Mouse (Mus musculus): ENCODE results near the gene Gm28635. TPM values are rescaled to one million over a fixed set of nuclear protein-coding genes. Genes with fewer than 3 reads are reported as not detected.
"Not testable (repeated sequence)": the region's sequence is repeated elsewhere in the genome, so short reads cannot be mapped to it uniquely, and the experiment has no call there.

Gm28635 gene
- polyA plus RNA-seq, 1 experiment, result not detected

DNA sequence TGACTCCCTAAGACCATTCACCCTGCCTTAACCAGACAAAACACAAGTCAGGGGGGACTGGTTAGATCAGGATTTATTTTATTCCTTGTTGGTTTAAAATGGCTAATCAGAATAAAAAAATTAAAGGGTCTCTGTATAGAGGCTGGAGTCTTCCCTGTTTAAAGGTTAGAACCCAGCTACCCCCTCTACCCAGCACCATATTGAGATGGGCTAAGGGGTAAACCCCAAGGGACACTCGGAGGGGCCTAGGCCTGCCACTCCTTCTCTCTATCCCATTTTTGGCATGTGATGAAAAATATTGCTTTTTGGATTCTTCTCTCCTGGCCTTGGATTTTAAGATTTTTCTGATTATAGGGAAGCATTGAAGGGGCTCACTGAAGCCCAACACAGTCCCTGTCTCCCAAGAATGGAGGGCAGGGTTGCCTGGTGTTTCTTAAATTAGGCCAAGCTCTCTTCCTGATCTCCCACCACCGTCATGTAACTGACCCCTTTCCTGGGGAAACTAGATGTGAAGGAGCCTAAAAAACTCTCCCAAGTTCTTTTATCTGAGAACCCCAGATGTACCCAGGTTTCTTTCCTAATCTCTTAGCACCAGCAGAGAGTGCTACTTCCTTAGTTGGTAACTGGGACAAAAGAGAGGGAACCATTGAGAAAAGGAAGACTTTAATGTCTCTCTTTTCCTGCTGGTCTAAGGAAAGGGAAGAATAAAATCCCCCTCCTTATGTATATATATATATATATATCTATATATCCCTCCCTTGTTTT is 10.4 kb upstream of the Gm28635 start:
- DNase-seq (ENCODE audit: low read depth), result no peak

DNA sequence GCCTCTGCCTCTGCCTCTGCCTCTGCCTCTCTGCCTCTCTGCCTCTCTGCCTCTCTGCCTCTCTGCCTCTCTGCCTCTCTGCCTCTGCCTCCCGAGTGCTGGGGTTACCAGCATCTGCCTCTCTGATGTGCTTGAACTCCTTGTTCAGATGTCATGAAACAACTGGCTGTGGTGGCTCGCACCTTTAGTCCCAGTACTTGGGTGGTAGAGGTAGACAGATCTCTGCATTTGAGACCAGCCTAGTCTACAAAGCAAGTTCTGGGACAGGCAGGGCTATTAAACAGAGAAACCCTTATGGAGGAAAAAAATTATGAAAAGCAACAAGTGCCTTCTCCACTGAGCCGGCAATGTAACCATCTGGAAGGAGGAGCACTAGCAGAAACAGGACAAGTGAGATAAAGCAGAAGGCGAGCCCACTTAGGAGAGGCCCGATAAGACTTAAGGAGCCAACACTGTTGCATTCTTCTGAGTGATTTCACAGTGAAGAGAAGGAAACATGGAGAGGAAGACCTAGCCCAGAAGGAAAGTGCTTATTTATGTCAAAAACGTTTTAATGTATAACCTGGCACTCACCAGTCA is 4.9 kb upstream of the Gm28635 start:
- no peak for DNase-seq (ENCODE audit: low read depth)

DNA sequence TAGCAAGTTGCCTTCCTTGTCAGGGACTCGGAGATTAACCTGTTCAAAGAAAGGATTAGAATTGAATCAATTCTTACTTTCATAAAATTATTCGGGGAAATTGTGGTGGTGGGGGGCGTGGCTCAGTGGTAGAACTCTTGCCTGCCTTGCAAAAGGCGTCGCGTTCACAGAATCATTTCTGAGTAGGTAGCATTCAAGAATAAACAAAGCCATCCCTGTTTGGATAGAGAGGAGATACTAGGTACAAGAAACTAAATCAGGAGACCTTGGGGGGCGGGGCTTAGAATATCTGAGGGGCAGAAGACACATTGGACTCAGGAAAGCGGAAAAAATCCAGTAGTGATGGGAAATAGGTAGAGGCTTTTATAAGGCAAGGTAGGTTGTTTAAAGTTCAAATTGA is 1.2 kb upstream of the Gm28635 start, which contains the start of gene Tmx2:
Gene Tmx2, minus strand, starts transcription at position 125 of the 400 bp plus-strand sequence.
- DNase-seq (ENCODE audit: low read depth), result no peak

DNA sequence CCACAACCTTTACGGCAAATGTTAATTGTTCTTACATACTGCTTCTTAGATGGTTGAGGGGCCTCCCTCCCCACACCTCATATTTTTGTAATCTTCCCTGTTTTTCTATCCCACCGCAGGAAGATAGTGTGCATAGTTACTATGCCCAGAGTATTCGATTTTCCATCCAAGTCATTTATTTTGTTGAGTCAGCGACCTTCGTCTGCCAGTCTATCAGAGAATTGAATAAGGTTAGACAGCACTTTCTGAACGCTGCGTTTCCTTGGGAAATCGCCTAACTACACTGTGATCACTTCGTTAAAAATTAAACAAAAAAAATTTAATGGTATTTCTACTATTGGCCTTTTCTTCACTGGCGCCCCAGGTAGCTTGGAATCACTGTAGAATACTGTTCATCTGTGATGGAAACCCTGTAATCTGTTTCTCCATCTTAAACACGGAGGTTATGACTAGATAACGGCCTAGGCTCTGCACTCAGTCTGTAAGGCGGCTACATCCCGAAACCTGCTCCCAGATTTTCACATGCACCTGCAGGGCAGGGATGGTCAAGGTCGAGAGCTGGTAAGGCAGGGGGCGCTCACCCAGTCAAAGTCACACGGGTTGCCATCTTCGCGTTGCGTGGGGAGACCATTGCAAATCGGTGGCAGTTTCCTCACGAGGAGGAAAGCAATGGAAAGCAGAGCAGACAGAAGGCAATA is 422 bp downstream of the Gm28635 start:
- DNase-seq (ENCODE audit: low read depth), result no peak

DNA sequence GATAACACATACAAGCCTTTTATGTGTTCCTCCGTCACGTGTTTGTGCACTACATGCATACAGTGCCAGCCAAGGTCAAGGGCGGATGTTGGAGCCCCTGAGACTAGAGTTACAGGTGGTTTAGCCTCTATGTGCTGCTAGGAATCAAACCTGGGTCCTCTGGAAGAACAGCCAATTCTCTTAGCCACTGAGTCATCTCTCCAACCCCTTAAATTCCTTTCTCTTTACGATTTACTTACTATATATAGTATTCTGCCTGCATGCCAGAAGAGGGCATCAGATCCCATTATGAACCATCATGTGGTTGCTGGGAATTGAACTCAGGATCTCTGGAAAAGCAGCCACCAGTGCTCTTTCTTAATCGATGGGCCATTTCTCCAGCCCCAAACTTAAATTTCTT is 6.3 kb downstream of the Gm28635 start:
- DNase-seq (ENCODE audit: low read depth), result not testable (repeated sequence)

DNA sequence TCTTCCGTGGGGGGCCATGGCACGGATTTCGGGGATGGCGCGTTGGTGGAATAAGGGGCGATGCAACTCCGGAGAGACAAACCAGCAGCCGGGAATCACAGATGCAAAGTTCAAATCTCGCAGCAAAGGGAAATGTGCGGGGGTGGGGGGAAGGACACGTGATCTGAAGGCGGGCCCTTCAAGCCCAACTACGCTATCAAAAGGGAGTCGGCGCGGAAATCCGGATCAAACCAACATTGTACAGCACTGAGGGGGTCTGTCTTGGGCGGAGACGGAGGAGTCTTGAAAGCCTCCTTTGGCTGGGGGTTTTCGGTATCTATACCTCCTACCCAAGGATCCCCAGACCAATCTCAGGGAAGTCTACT is 7.3 kb downstream of the Gm28635 start, which contains the start of gene Selenoh:
Gene Selenoh, minus strand, starts transcription at position 202 of the 365 bp plus-strand sequence.
- no peak for DNase-seq (ENCODE audit: low read depth)

DNA sequence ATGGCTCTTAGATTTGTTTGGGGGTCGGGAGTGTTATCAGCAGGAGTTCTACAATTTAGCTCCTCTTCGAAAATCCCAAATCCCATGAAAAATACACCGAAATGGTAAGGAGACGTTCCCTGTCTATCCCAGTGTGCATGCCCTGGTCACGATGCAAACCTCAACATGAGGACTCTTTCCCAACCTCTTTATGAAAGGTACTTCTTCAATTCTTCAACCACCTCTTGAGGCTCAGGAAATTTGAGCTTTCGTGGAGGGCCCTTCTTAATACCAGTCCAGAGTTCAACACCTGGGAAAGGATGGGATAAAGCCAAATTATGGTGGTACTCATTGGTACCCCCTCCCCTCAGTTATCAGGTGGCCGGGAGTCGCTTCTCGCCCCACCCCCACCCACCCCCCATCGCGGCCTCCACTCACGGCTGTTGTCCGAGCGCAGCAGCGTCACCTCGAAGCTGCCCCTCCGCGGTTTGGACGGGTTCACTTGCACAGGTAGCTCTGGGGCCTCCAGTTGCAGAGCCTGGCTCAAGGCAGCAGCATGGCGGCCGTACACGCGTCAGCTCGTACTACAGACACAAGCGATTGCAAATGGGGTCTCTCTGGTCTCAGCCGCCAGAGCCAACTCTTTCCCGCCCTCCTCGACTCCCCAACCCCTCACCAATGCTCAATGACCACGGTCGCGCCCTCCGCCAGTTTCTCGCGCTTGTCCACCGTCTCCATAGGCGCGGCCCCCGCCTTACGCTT is 7.8 kb downstream of the Gm28635 start:
- no peak for DNase-seq (ENCODE audit: low read depth)

DNA sequence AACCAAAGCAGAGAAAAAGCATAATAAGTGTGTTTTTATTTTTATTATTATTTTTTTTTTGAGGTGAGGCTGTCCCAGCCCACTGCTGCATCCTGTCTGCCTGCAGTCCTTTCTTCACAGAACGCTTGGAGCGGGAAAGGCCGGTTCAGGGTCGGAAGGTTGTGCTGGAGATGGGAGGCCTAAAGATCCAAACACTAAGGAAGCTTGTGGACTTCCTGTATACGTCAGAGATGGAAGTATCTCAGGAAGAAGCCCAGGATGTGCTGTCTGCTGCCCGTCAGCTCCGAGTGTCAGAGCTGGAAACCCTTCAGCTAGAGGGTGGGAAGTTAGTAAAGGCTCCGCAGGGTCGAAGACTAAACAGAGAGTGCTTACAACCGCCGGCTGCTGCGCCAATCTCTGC is 11.8 kb downstream of the Gm28635 start:
- no peak for DNase-seq (ENCODE audit: low read depth)

DNA sequence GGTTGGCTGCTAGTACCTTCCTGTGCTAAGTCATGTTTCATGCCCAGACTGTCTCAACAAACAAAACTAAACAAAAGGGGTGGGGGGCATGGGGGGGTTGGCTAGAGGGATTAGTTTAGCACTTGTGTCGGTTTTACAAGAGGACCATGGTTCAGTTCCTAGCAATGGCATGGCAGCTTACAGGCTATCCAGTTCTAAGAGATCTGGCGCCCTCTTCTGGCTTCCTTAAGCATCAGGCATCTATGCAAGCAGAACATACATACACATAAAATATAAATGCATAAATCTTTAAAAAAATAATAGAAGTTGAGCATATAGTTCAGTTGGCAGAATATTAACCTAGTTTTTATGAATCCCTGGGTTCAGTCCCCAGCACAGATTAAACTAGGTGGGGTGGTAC is 15.0 kb downstream of the Gm28635 start:
- no peak for DNase-seq (ENCODE audit: low read depth)

DNA sequence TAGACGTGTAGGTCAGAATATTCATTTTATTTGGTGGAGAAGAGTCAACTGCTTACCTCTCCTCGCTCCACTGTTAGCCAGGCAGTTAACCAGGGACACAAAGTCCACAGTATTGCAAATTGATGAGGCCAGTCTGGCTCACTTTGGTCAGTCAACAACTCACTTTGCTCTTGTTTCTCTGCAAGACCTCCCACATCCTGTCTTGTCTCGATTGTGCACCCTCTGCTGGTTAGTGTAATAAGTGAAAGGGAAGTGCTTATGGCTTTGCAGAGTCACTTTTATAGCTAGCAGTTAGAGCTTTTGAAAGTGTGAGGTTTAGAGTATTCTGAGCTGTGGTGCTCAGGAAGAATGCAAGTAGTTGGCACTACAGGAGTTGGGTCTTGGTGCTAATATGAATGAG is 17.6 kb downstream of the Gm28635 start:
- DNase-seq (ENCODE audit: low read depth), result no peak

DNA sequence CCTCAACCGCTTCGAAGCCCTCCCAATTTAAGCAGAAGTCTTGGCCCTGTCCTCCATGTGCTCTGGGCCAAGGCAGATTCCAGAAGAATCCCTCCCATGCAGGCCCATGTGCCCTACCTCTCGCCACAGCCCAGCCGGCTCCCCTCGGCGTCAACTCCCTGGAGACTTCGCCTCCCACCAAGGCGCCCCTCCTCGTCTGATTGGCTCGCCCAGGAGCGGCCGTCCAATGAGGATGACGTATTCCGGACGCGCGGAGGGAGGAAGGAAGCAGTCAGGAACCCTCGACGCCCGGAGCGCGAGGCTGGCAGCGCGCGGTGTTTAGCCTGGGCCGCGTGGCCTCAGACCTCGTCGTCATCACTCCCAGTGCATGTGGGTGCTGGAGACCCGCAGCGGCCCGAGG is 19.0 kb downstream of the Gm28635 start, which contains the start of gene Btbd18:
Gene Btbd18, plus strand, starts transcription at position 274 of the 400 bp plus-strand sequence.
- DNase-seq (ENCODE audit: low read depth), result no peak

DNA sequence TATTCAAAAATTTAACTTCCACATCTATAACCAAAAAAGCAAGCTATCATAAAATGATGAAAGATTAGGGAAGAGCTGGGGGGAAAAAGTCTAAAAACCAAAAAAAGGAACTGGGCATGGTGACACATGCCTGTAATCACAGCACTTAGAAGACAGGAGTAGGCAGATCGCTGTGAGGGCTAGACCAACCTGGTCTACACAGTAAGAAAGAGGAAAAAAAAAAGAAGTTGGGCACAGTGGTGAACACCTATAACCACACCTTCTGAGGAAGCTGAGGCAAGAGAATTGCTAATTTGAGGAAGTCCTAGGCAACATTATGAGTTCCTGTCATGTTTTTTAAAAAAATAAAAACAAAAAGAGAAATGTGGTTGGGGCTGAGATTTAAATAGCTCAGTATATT is 22.0 kb downstream of the Gm28635 start:
- no peak for DNase-seq (ENCODE audit: low read depth)

DNA sequence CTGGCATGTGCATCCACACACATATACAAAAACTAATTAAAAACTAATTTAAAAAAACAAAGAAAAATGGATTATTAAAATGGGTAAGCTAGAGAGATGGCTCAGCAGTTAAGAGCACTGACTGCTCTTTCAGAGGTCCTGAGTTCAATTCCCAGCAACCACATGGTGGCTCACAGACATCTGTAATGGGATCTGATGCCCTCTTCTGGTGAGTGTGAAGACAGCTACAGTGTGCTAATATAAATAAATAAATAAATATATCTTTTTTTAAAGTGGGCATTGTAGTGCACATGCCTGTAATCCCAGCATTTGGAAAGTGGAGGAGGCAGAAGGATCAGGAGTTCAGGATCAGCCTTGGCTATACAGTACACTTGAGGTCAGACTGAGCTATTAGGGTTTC is 24.5 kb downstream of the Gm28635 start:
- DNase-seq (ENCODE audit: low read depth), result no peak

DNA sequence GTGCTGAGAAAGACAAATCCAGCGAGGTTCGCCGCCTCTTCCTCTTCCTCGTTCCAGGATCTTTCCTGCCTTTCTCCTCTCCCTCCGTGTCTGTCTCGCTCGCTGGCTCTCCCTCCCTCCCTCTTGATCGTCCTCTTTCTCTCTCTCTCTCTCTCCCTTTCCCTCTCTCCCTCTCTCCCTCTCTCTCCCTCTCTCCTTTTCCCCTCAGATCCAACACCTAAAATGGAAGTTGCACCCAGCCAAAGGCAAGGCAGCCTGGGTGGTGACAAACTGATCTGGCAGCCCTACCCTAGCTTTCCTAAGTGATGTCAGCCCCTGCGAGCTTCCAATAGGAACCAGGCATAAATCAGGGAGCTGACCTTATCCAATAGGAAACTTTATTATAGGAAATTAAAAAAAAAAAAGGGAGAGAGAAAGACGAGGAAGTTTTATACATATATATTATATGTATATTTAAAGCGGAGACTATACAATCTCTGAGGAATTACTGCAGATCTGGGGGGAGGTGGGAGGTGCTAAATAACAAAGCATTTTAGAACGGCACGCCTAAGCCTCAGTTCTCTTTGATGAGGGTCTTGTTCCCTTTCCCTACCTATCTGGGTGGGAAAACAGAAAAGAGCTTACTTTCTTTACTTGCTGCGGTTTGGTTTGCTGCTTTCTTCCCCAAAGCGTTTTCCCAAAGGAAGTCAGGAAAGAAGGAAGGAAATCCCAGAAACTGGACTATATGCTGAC is 27.2 kb downstream of the Gm28635 start, which contains the start of gene Ctnnd1:
Gene Ctnnd1, minus strand, starts transcription at position 302 of the 732 bp plus-strand sequence.
- no peak for DNase-seq (ENCODE audit: low read depth)

DNA sequence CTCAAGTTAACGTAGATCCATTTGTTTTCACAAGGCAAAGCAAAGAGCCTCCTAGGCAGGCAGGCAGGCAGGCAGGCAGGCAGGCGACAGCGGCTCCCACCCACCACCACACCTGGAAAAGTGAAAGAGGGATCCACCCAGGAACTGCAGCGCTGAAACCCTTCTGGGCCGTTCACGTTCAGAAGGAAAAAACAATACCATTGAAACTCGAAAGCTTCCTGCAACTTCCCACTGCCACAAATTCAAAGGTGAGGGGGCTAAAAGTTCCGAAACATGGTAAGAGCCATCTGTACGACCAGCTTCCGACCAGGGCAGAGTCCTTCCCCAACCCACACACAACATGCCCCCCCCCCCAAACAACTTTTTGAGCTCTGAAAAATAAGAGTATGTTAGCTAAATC is 28.2 kb downstream of the Gm28635 start:
- DNase-seq (ENCODE audit: low read depth), result no peak

DNA sequence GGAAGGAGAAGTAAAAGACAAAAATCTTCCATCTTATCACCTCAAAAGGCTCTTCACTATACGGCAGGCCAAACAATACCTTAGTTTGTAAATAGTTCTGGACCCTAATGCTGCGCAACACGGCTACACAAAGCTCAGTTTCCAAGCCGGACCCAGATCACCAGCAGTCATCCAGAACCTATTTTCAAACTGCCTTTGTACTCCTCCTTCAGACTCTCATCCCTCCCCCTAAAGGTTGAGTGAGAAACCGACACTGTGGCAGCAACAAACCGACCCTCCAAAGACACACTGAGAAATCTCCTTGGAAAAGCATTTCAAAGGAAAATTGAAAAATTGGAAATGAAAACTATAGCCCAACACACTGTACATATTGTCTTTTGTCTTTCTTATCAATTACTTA is 29.5 kb downstream of the Gm28635 start:
- no peak for DNase-seq (ENCODE audit: low read depth)

DNA sequence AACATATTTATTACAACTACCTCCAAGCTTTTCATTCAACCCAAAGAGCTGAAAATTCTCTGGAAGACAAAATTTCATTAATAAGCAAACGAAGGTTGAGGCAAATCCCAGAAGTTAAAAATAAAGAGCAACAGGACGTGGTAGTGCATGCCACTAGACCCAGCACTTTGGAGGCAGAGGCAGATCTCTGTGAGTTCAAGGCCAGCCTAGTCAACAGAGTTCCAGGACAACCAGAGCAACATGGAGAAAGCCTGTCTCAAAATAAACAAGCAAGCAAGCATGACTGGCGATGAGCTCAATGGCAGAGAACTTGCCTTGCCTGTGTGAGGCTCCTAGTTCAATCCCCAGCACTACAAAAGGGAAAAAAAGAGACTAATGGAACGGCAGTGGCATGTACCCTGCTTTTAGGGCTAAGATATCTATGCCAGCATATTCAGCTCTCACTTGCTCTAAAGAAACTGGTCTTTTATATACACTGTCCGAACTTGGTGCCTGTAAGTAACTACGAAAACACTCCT is 30.7 kb downstream of the Gm28635 start:
- no peak for DNase-seq (ENCODE audit: low read depth)

DNA sequence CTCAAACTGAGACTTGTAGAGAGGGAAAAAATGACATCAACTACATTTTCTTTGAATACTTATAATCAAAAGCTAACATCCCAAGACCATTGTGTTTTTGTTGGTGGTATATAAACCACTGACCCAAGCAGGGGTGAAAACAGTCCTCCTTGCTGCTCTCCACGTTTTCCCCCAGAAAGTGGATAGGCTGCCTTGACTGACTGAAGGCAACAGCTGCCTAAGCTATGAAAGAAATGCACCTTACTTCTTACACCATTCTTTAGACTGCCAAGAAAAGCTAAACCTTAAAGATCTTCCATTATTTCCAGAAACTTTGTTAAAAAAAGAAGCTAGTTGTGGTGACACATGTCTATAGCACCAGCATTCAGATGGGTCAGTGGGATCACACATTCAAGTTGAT is 31.7 kb downstream of the Gm28635 start:
- DNase-seq (ENCODE audit: low read depth), result no peak

DNA sequence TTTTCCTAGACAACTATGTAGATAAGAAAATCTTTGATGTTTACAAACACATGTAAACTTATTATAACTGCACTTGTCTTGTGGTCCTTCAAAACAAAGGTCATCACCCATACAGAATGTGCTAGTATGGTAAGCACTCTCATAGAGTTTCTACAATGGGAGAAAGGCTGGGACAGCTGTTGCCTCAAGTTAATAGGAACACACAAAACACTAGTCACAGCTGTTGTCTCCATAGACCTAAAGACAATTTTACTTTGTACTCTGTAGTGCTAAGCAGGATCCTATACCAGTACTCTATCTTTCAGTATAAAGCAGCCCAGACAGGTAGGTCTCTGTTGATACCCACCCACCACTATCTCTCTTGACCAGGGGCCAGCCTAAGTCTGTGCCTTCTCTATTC is 37.0 kb downstream of the Gm28635 start:
- no peak for DNase-seq (ENCODE audit: low read depth)

DNA sequence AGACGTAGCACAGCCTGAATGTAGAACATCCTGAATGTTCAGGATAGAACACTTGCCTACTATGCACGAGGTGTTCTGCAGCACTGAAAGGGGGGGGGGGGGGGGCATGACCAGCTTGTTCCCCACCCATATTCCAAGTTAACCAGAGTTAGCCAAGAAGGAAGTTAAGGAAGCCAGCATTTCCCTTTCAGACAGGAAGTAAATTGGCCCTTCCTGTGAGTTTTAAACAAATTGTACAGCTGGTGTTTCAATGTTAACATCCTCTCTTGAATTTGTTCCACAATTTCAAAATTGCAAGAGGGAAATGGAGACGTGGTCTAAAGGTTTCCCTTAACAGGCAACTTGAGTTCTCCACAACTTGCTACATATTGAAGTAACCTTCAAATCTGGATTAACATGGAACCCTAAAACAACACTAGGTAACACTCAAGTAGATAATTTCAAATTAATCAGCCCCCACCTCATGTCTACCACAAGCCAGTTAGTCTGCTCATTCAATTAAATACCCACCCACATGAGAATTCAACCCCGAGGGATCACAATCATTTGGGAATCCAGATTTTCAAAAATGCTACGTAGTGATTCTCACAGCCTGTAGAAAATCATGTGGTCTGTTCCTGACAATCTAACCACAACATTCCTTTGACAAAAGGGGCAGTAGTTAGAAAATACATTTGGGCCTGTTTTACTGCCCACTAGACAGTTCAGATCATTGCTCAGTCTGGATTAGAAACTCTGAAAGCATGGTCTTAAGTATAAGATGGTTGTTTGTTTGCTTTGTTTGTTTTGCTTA is 39.2 kb downstream of the Gm28635 start:
- no peak for DNase-seq (ENCODE audit: low read depth)

Measured in gonadal fat pad, adult 2 months (tissue).